Mouse (Mus musculus) G1E (cell line): ENCODE measurements at regions not wholly inside any gene's neighbourhood (a gene's known extent, or its start where the extent isn't known, plus 50 kb on each side); places are given as distances from the start of the nearest gene placed in this dataset.

Source experiments
- CTCF ChIP-seq: IDR thresholded peaks from 2 replicates; pipeline ENCODE4 v1.5.1; 2012; ENCODE audit warnings: low read depth, low read length, inconsistent platforms, mixed read lengths
- GATA1 ChIP-seq: IDR thresholded peaks from 2 replicates; pipeline ENCODE4 v1.6.1; 2012; ENCODE audit warnings: borderline replicate concordance, low read length, inconsistent platforms, mixed read lengths
- POLR2AphosphoS5 ChIP-seq: IDR thresholded peaks from 2 replicates; pipeline ENCODE4 v1.6.1; 2012; ENCODE audit warnings: low read depth, low read length, inconsistent platforms; ENCODE audit not compliant: insufficient replicate concordance
- TAL1 ChIP-seq: conservative IDR thresholded peaks from 2 replicates; pipeline ENCODE4 v1.6.1; 2012; ENCODE audit warnings: low read depth, low read length, inconsistent platforms, mixed read lengths

GRCm38 (mm10) chr12:45644180-45644579 is 569.7 kb upstream of the Stxbp6 start:
- TF ChIP-seq CTCF (no peak), POLR2AphosphoS5 (no peak), GATA1 (no peak), TAL1 (no peak)
